Mouse (Mus musculus) heart, embryonic 15.5 days (tissue): Measurements from ENCODE around the gene Tmcc1. TPM values are rescaled to one million over a fixed set of nuclear protein-coding genes. Genes with fewer than 3 reads are reported as not detected.
"Not testable (repeated sequence)": the region's sequence is repeated elsewhere in the genome, so short reads cannot be mapped to it uniquely, and the experiment has no call there.

Source experiments
- ATAC-seq: fragments of 200-750 bp; cut with Nextera tagmentation; replicated peaks from 2 replicates; pipeline ENCODE4 v1.8.0; 2017; ENCODE audit warnings: low read depth, moderate TSS enrichment; ENCODE audit not compliant: insufficient number of reproducible peaks, insufficient read depth, low FRiP score
- H3K27ac ChIP-seq: fragments of 300-500 bp; sonication (generic); 2 replicates; pipeline ENCODE4 v1.5.1; 2015; ENCODE audit warnings: mild to moderate bottlenecking, inconsistent platforms
- H3K27me3 ChIP-seq: fragments of 300-500 bp; sonication (generic); 2 replicates; pipeline ENCODE4 v1.6.1; 2015; ENCODE audit warnings: inconsistent platforms
- H3K36me3 ChIP-seq: fragments of 300-500 bp; sonication (generic); 2 replicates; pipeline ENCODE4 v1.6.1; 2015; ENCODE audit warnings: mild to moderate bottlenecking, inconsistent platforms
- H3K4me1 ChIP-seq: fragments of 300-500 bp; sonication (generic); replicated peaks from 2 replicates; pipeline ENCODE4 v1.6.1; 2015; ENCODE audit warnings: inconsistent platforms
- H3K4me2 ChIP-seq: fragments of 300-500 bp; sonication (generic); 2 replicates; pipeline ENCODE4 v1.6.1; 2015; ENCODE audit warnings: inconsistent platforms, mild to moderate bottlenecking, moderate library complexity
- H3K4me3 ChIP-seq: fragments of 300-500 bp; sonication (generic); 2 replicates; pipeline ENCODE4 v1.5.1; 2015; ENCODE audit warnings: mild to moderate bottlenecking, inconsistent platforms
- H3K9ac ChIP-seq: fragments of 300-500 bp; sonication (generic); 2 replicates; pipeline ENCODE4 v1.6.1; 2015; ENCODE audit warnings: mild to moderate bottlenecking, inconsistent platforms
- H3K9me3 ChIP-seq: fragments of 300-500 bp; sonication (generic); replicated peaks from 2 replicates; pipeline ENCODE4 v1.6.1; 2016; ENCODE audit warnings: inconsistent platforms
- WGBS: fragments of 180-500 bp; shearing (Covaris S2); methylation state at CpG from one replicate; pipeline ENCODE4 v1.1.7; 2015; ENCODE audit warnings: mixed read lengths; 5-methylcytosine and 5-hydroxymethylcytosine counted together
- polyA plus RNA-seq: library from polyadenylated mRNA; unstranded; fragments of >200 nt; fragmentation: Nextera tagmentation; extraction: Ambion mirVana; gene quantifications from 2 replicates; pipeline ENCODE4 v1.2.1, GENCODE M21; 2015

Tmcc1 gene
- 10.4 and 10.7 TPM in 2 replicates for polyA plus RNA-seq

DNA sequence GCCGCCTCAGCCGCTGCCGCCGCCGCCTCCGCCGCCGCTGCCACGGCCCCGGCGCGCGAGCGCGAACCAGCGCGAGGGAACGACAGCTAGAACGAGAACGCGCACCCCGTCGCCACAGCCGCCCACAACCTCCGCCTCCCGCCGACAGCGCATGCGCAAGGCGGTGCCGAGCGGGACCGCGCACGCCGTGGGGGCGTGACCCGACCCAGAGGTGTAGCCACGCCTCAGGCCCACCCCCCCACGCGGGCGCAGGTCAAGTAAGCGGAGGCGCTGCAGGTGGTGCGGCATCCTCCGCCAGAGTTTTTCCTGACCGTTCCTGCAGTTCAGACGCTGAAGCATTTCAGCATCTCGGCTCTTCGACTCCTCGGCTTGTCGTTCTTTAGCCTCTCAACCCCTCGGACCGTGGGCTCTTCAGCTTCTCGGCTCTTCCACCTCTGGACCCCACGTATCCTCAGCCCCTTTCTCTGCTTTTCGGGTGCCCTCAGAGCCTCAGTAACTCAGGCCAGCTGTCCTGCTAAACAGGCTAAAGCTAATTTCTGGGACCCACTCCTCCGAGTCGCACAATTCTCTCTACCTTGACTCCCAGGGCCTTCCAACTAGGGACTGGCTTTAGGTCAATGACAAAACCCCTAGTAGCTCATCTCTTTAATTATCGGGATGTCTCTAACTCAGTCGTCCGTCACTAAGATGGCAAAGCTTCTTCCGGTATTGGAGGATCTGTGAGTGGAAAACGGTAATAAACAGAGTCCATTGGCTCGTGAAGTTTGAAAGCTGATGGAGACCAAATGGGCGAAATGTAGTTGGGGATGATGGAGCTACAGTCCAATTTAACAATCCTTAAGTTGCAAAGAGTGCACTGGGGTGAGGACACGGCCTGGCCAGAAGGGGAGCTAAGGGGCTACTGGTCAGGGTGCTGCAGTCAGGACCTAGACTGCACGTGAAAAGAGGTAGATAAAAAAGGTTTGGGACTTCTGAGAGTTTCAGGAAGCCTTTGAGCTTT is at the start of gene Tmcc1:
Gene Tmcc1 (minus strand): TSS at position 93 of the 1,000 bp plus-strand sequence.
- peak; percentile 95 for ATAC-seq
- Histone ChIP-seq H3K27me3 (no peaks in the 10 kb centered on the region), H3K4me3 (peak within 1 kb of the TSS; percentile 92), H3K36me3 (no peaks in the 10 kb centered on the region), H3K4me1 (peaks cover 28% of the 10 kb centered on the region), H3K4me2 (peak within 1 kb of the TSS; percentile 89), H3K9ac (peak within 1 kb of the TSS; percentile 95), H3K9me3 (no peaks in the 10 kb centered on the region), H3K27ac (peak within 1 kb of the TSS; percentile 89)
- under 1% methylated on average over 55 of the region's 68 CpGs for WGBS

DNA sequence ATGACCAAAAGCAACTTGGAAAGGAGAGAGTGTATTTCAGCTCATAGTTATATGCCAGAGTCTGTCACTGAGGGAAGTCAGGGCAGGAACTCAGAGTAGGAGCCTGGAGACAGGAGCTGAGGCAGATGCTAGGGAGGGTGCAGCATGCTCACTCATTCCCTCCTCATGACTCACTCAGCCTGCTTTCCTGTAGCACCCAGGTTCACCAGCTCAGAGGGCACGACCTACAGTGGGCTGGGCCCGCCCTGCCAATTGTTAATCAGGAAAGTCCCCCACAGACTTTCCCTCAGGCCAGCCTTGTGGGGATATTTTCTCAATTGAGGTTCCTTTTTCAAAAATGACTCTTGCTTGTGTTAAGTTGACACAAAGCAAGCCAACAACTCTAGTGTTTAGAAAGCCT is 47.1 kb upstream of the Tmcc1 start:
- H3K9me3 ChIP-seq: no peaks in the 10 kb centered on the region
- no peak overlapping the region for H3K4me3 ChIP-seq
- no peak overlapping the region for H3K27ac ChIP-seq
- H3K4me1 ChIP-seq: no peaks in the 10 kb centered on the region
- no peak for ATAC-seq
- WGBS: 64% methylated on average over 2 of the region's 2 CpGs
- H3K4me2 ChIP-seq: no peak overlapping the region
- no peaks in the 10 kb centered on the region for H3K27me3 ChIP-seq
- H3K9ac ChIP-seq: no peak overlapping the region
- peaks cover 65% of the 10 kb centered on the region for H3K36me3 ChIP-seq

- 89% methylated on average over 5 of the region's 5 CpGs for WGBS
- no peak for ATAC-seq
- H3K36me3 ChIP-seq: peaks cover 61% of the 10 kb centered on the region
Measured at GRCm38 (mm10) chr6:116238083-116238482, 44.8 kb upstream of the Tmcc1 start.

GRCm38 (mm10) chr6:116235336-116235735 is 42.0 kb upstream of the Tmcc1 start:
- ATAC-seq: no peak
- WGBS: 74% methylated on average over 5 of the region's 5 CpGs
- peaks cover 64% of the 10 kb centered on the region for H3K36me3 ChIP-seq

More at GRCm38 (mm10) chr6:116238083-116238482, 44.8 kb upstream of the Tmcc1 start:
- no peak overlapping the region for H3K27ac ChIP-seq
- H3K4me3 ChIP-seq: no peak overlapping the region
- H3K9ac ChIP-seq: no peak overlapping the region
- no peak overlapping the region for H3K4me2 ChIP-seq
- no peaks in the 10 kb centered on the region for H3K27me3 ChIP-seq
- H3K9me3 ChIP-seq: no peaks in the 10 kb centered on the region
- H3K4me1 ChIP-seq: no peaks in the 10 kb centered on the region

GRCm38 (mm10) chr6:116234821-116235220 is 41.5 kb upstream of the Tmcc1 start:
- H3K27me3 ChIP-seq, H3K4me3 ChIP-seq, H3K27ac ChIP-seq, ATAC-seq, H3K4me1 ChIP-seq, H3K4me2 ChIP-seq, H3K9me3 ChIP-seq, H3K9ac ChIP-seq: not testable (repeated sequence)
- whole genome bisulfite sequencing: 94% methylated on average over 2 of the region's 2 CpGs
- peaks cover 63% of the 10 kb centered on the region for H3K36me3 ChIP-seq

More at GRCm38 (mm10) chr6:116235336-116235735, 42.0 kb upstream of the Tmcc1 start:
- no peaks in the 10 kb centered on the region for H3K9me3 ChIP-seq
- no peaks in the 10 kb centered on the region for H3K4me1 ChIP-seq
- no peak overlapping the region for H3K9ac ChIP-seq
- no peak overlapping the region for H3K4me2 ChIP-seq
- H3K27ac ChIP-seq: no peak overlapping the region
- H3K27me3 ChIP-seq: no peaks in the 10 kb centered on the region
- no peak overlapping the region for H3K4me3 ChIP-seq

DNA sequence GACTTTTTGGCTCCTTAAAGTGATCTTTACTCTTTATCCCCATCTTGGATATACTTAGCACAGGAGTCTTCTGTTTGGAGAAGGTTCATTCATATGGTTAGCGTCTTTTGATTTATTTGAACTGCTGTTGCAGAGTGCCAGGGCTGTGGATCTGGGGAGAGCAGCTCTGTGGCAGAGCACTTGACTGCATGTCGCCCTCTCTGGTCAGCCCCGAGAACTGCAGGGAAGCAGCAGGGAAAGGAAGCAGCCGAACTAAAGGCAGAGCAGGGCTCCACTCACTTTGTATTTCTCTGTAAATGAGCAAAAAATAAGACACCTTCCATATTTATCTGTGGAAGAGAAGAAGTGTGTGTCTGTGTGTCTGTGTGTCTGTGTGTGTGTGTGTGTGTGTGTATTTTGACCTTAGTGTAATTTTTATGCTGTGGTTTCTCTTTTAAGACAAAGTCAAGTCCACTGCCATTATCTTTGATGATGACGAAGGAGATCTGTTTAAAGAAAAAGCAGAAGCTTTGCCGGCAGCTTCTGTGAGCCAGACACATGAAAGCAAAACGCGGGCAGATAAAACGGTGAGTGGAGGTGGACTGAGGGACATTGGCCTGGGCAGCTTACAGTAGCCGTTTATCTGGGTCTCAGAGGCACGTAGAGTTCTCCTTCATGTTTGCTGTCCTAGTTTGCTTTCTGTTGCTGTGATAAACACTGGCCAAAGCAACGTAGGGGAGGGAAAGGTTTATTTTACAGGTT is 35.7 kb upstream of the Tmcc1 start:
- WGBS: 59% methylated on average over 12 of the region's 12 CpGs
- no peak for ATAC-seq

GRCm38 (mm10) chr6:116227767-116228166 is 34.5 kb upstream of the Tmcc1 start:
- H3K27ac ChIP-seq: no peak overlapping the region
- WGBS: 73% methylated on average over 11 of the region's 11 CpGs
- H3K36me3 ChIP-seq: peaks cover 57% of the 10 kb centered on the region
- no peak overlapping the region for H3K9ac ChIP-seq
- no peak overlapping the region for H3K4me2 ChIP-seq
- no peak overlapping the region for H3K4me3 ChIP-seq
- no peak for ATAC-seq
- no peaks in the 10 kb centered on the region for H3K4me1 ChIP-seq
- H3K9me3 ChIP-seq: no peaks in the 10 kb centered on the region
- no peaks in the 10 kb centered on the region for H3K27me3 ChIP-seq

More for the DNA sequence above, 35.7 kb upstream of the Tmcc1 start:
- H3K27ac ChIP-seq: no peak overlapping the region
- H3K27me3 ChIP-seq: no peaks in the 10 kb centered on the region
- no peak overlapping the region for H3K4me3 ChIP-seq
- no peak overlapping the region for H3K4me2 ChIP-seq
- no peak overlapping the region for H3K9ac ChIP-seq
- no peaks in the 10 kb centered on the region for H3K9me3 ChIP-seq
- H3K36me3 ChIP-seq: peaks cover 60% of the 10 kb centered on the region
- H3K4me1 ChIP-seq: no peaks in the 10 kb centered on the region

- ATAC-seq: peak; percentile 98
- Histone ChIP-seq H3K4me2 (peak within 1 kb of the TSS; percentile 84), H3K36me3 (peaks cover 13% of the 10 kb centered on the region; the same call in 1 of the 2 replicates), H3K9ac (peak within 1 kb of the TSS; percentile 79), H3K4me3 (peak within 1 kb of the TSS; percentile 82), H3K4me1 (peaks cover 14% of the 10 kb centered on the region), H3K9me3 (no peaks in the 10 kb centered on the region), H3K27me3 (no peaks in the 10 kb centered on the region), H3K27ac (peak within 1 kb of the TSS; percentile 89)
- under 1% methylated on average over 50 of the region's 51 CpGs for WGBS
Measured at GRCm38 (mm10) chr6:116207729-116208534, 14.6 kb upstream of the Tmcc1 start, which contains the start of gene Washc2. TSS of gene Washc2 (plus strand) at chr6:116208038.

DNA sequence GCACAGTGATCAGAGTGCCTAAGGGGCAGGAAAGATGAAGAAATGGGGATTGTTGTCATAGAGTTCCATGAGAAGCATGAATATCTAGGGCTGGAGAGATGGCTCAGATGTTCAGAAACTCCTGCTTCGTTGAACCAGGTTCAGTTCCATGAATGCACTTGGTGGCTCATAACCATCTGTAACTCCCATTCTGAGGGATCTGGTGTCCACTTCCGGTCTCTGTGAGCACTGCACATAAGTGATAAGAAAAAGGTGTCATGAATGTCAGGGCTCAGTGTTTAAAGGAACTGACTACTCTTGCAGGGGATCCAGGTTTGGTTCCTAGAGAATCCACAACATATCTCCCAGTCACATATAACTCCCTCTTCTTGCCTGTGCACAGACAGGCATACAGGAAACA is 6.4 kb upstream of the Tmcc1 start:
- Histone ChIP-seq H3K4me3 (no peak overlapping the region), H3K4me2 (no peak overlapping the region), H3K36me3 (no peaks in the 10 kb centered on the region), H3K27me3 (no peaks in the 10 kb centered on the region), H3K4me1 (no peaks in the 10 kb centered on the region), H3K27ac (no peak overlapping the region), H3K9ac (no peak overlapping the region), H3K9me3 (no peaks in the 10 kb centered on the region)
- WGBS: 56% methylated on average over 2 of the region's 2 CpGs
- no peak for ATAC-seq

- no peak overlapping the region for H3K4me2 ChIP-seq
- no peak for ATAC-seq
- no peaks in the 10 kb centered on the region for H3K9me3 ChIP-seq
- no peak overlapping the region for H3K9ac ChIP-seq
- no peak overlapping the region for H3K4me3 ChIP-seq
- H3K27me3 ChIP-seq: no peaks in the 10 kb centered on the region
- H3K27ac ChIP-seq: no peak overlapping the region
- H3K4me1 ChIP-seq: peaks cover 7% of the 10 kb centered on the region
- H3K36me3 ChIP-seq: no peaks in the 10 kb centered on the region
- 33% methylated on average over 3 of the region's 3 CpGs for WGBS
Measured at GRCm38 (mm10) chr6:116198173-116198572, 4.9 kb upstream of the Tmcc1 start.
